Comparison of ENCODE assay signal across 42 mouse cellular contexts in the genomic region with DNA sequence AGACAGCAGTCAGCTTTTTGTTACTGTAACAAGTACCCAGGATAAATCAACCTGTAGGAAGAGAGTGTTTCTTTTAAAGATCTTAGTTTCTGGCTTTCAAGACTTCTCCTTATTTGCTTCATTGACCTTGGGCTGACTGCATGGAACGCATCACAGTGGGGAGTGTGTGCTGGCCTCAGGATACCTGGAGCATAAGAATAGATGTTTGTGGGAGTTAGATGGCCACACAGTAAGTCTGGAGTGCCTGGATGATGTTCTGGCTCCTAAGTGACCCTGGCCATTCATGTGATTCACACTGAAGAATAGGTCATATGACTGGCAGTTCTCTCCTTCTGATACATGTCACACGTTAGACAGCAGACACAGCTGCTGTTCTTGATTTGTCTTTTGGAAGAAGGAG. TPM values are rescaled to one million over a fixed set of nuclear protein-coding genes. Genes with fewer than 3 reads are reported as not detected.
"Had no signal": no experiment of that assay in that cellular context is flagged by ENCODE, and none has a peak within 500 bp of the region (broad histone marks: within the 10 kb centered on the region; RNA-seq: fewer than 3 reads in every experiment).

No protein-coding gene starts in this region.

- H3K9ac ChIP-seq: heart, embryonic 13.5 days; heart, embryonic 15.5 days; hindbrain, embryonic 13.5 days; hindbrain, embryonic 15.5 days; kidney, embryonic 15.5 days; limb, embryonic 13.5 days; limb, embryonic 15.5 days; liver, embryonic 13.5 days had no signal

- H3K36me3 ChIP-seq: heart, embryonic 13.5 days; heart, embryonic 15.5 days; hindbrain, embryonic 13.5 days; hindbrain, embryonic 15.5 days; kidney, embryonic 15.5 days; limb, embryonic 13.5 days; limb, embryonic 15.5 days; liver, embryonic 13.5 days had no signal

- H3K4me2 ChIP-seq: heart, embryonic 11.5 days; heart, embryonic 13.5 days; heart, embryonic 15.5 days; hindbrain, embryonic 13.5 days; hindbrain, embryonic 15.5 days; kidney, embryonic 15.5 days; limb, embryonic 13.5 days; limb, embryonic 15.5 days; liver, embryonic 11.5 days; liver, embryonic 13.5 days had no signal

- H3K4me3 ChIP-seq: heart, embryonic 13.5 days; heart, embryonic 15.5 days; hindbrain, embryonic 13.5 days; hindbrain, embryonic 15.5 days; kidney, embryonic 15.5 days; limb, embryonic 13.5 days; limb, embryonic 15.5 days; liver, embryonic 13.5 days had no signal

- H3K27me3 ChIP-seq: heart, embryonic 13.5 days; heart, embryonic 15.5 days; hindbrain, embryonic 15.5 days; kidney, embryonic 15.5 days; limb, embryonic 13.5 days; limb, embryonic 15.5 days; liver, embryonic 13.5 days had no signal

- H3K9me3 ChIP-seq: heart, embryonic 13.5 days; heart, embryonic 15.5 days; hindbrain, embryonic 13.5 days; hindbrain, embryonic 15.5 days; kidney, embryonic 15.5 days; limb, embryonic 13.5 days; limb, embryonic 15.5 days; liver, embryonic 13.5 days had no signal

- H3K4me1 ChIP-seq: heart, embryonic 13.5 days; heart, embryonic 15.5 days; hindbrain, embryonic 13.5 days; hindbrain, embryonic 15.5 days; kidney, embryonic 15.5 days; limb, embryonic 13.5 days; limb, embryonic 15.5 days; liver, embryonic 13.5 days had no signal

- ATAC-seq: hindbrain, postnatal 0 days; intestine, embryonic 16.5 days had no signal

- DNase-seq: gastrocnemius, postnatal 10 days; gastrocnemius, postnatal 25 days; heart, adult 18-20 months; heart, postnatal 14 days; heart, postnatal 36 days; kidney, adult 11 months; kidney, adult 2 months; kidney, adult 9 months; kidney, postnatal 14 days; kidney, postnatal 36 days; layer of hippocampus, adult 9-11 months; layer of hippocampus, postnatal 36 days; left cerebral cortex, postnatal 4 days; liver, embryonic 13.5 days had no signal

- H3K27ac ChIP-seq: heart, embryonic 13.5 days; heart, embryonic 15.5 days; hindbrain, embryonic 13.5 days; hindbrain, embryonic 15.5 days; hindbrain, postnatal 0 days; kidney, embryonic 15.5 days; kidney, postnatal 0 days; limb, embryonic 13.5 days; limb, embryonic 15.5 days; liver, embryonic 13.5 days had no signal

RNA-seq across cellular contexts. Expression of a gene that starts 35.0 kb away (rescaled TPM):
- total RNA-seq: gastrocnemius, adult 18-20 months; gastrocnemius, postnatal 10 days; gastrocnemius, postnatal 25 days; gastrocnemius, postnatal 4 days; granulocyte monocyte progenitor cell, adult 5-6 weeks; heart, adult 18-20 months; heart, adult 8-10 months; heart, postnatal 14 days; heart, postnatal 36 days; hematopoietic stem cell, adult 5-6 weeks; layer of hippocampus, adult 18-20 months; layer of hippocampus, adult 8-10 months; layer of hippocampus, postnatal 14 days; layer of hippocampus, postnatal 36 days; left cerebral cortex, adult 18-20 months; left cerebral cortex, adult 8-10 months; left cerebral cortex, postnatal 10 days; left cerebral cortex, postnatal 25 days; left cerebral cortex, postnatal 4 days had no signal
- polyA plus RNA-seq: heart, embryonic 11.5 days; heart, embryonic 13.5 days; heart, embryonic 15.5 days; heart, postnatal 0 days; intestine, embryonic 14.5 days; intestine, embryonic 16.5 days; kidney, adult 2 months; kidney, embryonic 15.5 days; kidney, postnatal 0 days; large intestine, adult 2 months; limb, embryonic 11.5 days; limb, embryonic 13.5 days; limb, embryonic 15.5 days; liver, embryonic 11.5 days; liver, embryonic 13.5 days had no signal
